Mouse (Mus musculus) limb, embryonic 11.5 days (tissue): ENCODE measurements at regions not wholly inside any gene's neighbourhood (a gene's known extent, or its start where the extent isn't known, plus 50 kb on each side); places are given as distances from the start of the nearest gene placed in this dataset.

Source experiments
- ATAC-seq: fragments of 200-750 bp; cut with Nextera tagmentation; 2 replicates; pipeline ENCODE4 v1.8.0; 2017; ENCODE audit warnings: low read depth; ENCODE audit not compliant: insufficient number of reproducible peaks, low FRiP score, low TSS enrichment
- DNase-seq: peaks from one replicate; pipeline ENCODE4 v3.0.0-alpha.2; 2015; ENCODE audit warnings: low spot score
- H3K27ac ChIP-seq: fragments of 300-500 bp; sonication (generic); replicated peaks from 2 replicates; pipeline ENCODE4 v1.5.1; 2014; ENCODE audit warnings: low read depth, mild to moderate bottlenecking, low read length
- H3K27me3 ChIP-seq: fragments of 300-500 bp; sonication (generic); 2 replicates; pipeline ENCODE4 v1.6.1; 2014; ENCODE audit warnings: mild to moderate bottlenecking, low read length, mixed read lengths; ENCODE audit not compliant: control insufficient read depth, insufficient read depth
- H3K36me3 ChIP-seq: fragments of 300-500 bp; sonication (generic); 2 replicates; pipeline ENCODE4 v1.6.1; 2014; ENCODE audit warnings: mild to moderate bottlenecking, low read length, moderate library complexity, mixed read lengths; ENCODE audit not compliant: control insufficient read depth, insufficient read depth
- H3K4me1 ChIP-seq: fragments of 300-500 bp; sonication (generic); 2 replicates; pipeline ENCODE4 v1.6.1; 2014; ENCODE audit warnings: low read length, mixed read lengths; ENCODE audit not compliant: control insufficient read depth, insufficient read depth
- H3K4me2 ChIP-seq: fragments of 300-500 bp; sonication (generic); 2 replicates; pipeline ENCODE4 v1.6.1; 2014; ENCODE audit warnings: low read depth, mild to moderate bottlenecking, moderate library complexity; ENCODE audit not compliant: severe bottlenecking
- H3K4me3 ChIP-seq: fragments of 300-500 bp; sonication (generic); 2 replicates; pipeline ENCODE4 v1.5.1; 2014; ENCODE audit warnings: low read depth, low read length
- H3K9ac ChIP-seq: fragments of 300-500 bp; sonication (generic); 2 replicates; pipeline ENCODE4 v1.6.1; 2014; ENCODE audit warnings: mild to moderate bottlenecking, low read length
- H3K9me3 ChIP-seq: fragments of 300-500 bp; sonication (generic); 2 replicates; pipeline ENCODE4 v1.6.1; 2016; ENCODE audit warnings: low read length; ENCODE audit not compliant: control insufficient read depth
- whole genome bisulfite sequencing: fragments of 180-500 bp; shearing (Covaris S2); extraction: QIAGEN DNeasy Blood & Tissue Kit; methylation state at CpG from one replicate; pipeline ENCODE4 v1.1.7; 2014; 5-methylcytosine and 5-hydroxymethylcytosine counted together

- DNase-seq (no peak), ATAC-seq (no peak)
- WGBS = 93% methylated on average over 2 of the region's 2 CpGs
- Histone ChIP-seq H3K4me3 (no peak overlapping the region), H3K36me3 (no peaks in the 10 kb centered on the region), H3K4me1 (no peaks in the 10 kb centered on the region; the same call in 1 of the 2 replicates), H3K4me2 (no peak overlapping the region), H3K9ac (no peak overlapping the region), H3K27ac (no peak overlapping the region), H3K9me3 (no peaks in the 10 kb centered on the region), H3K27me3 (no peaks in the 10 kb centered on the region)
Observed at GRCm38 (mm10) chr8:64491561-64491960, 201.3 kb downstream of the Cpe start.

GRCm38 (mm10) chr8:64488057-64488456 lies 204.8 kb downstream of the Cpe start:
- WGBS = 89% methylated on average over 3 of the region's 3 CpGs
- Histone ChIP-seq H3K9ac (no peak overlapping the region), H3K9me3 (no peaks in the 10 kb centered on the region), H3K4me2 (no peak overlapping the region), H3K4me3 (no peak overlapping the region), H3K27me3 (no peaks in the 10 kb centered on the region), H3K27ac (no peak overlapping the region), H3K36me3 (no peaks in the 10 kb centered on the region), H3K4me1 (no peaks in the 10 kb centered on the region)
- DNase-seq (no peak), ATAC-seq (no peak)

GRCm38 (mm10) chr8:64473276-64473675 lies 219.6 kb downstream of the Cpe start:
- Histone ChIP-seq H3K4me3 (no peak overlapping the region), H3K9ac (no peak overlapping the region)
- no peak for ATAC-seq

GRCm38 (mm10) chr8:64472801-64473270 lies 220.0 kb downstream of the Cpe start:
- Histone ChIP-seq H3K9me3 (no peaks in the 10 kb centered on the region), H3K9ac (no peak overlapping the region), H3K4me3 (no peak overlapping the region), H3K27ac (no peak overlapping the region), H3K4me2 (no peak overlapping the region), H3K4me1 (no peaks in the 10 kb centered on the region), H3K27me3 (no peaks in the 10 kb centered on the region), H3K36me3 (no peaks in the 10 kb centered on the region)
- DNase-seq (no peak), ATAC-seq (no peak)
- WGBS = 86% methylated on average over 1 of the region's 1 CpGs

More at GRCm38 (mm10) chr8:64473276-64473675, 219.6 kb downstream of the Cpe start:
- no peak overlapping the region for H3K27ac ChIP-seq
- no peak for DNase-seq
- no peaks in the 10 kb centered on the region for H3K36me3 ChIP-seq
- no peaks in the 10 kb centered on the region for H3K27me3 ChIP-seq
- no peaks in the 10 kb centered on the region for H3K4me1 ChIP-seq
- no peak overlapping the region for H3K4me2 ChIP-seq
- H3K9me3 ChIP-seq = no peaks in the 10 kb centered on the region

GRCm38 (mm10) chr8:64461136-64461535 lies 231.7 kb downstream of the Cpe start:
- H3K9ac ChIP-seq = no peak overlapping the region
- no peaks in the 10 kb centered on the region for H3K9me3 ChIP-seq
- no peaks in the 10 kb centered on the region for H3K27me3 ChIP-seq
- H3K36me3 ChIP-seq = no peaks in the 10 kb centered on the region
- no peak overlapping the region for H3K4me2 ChIP-seq
- DNase-seq (no peak), ATAC-seq (no peak)
- H3K4me3 ChIP-seq = no peak overlapping the region
- no peak overlapping the region for H3K27ac ChIP-seq
- WGBS = 86% methylated on average over 4 of the region's 4 CpGs
- H3K4me1 ChIP-seq = no peaks in the 10 kb centered on the region

- no peaks in the 10 kb centered on the region for H3K36me3 ChIP-seq
- H3K4me3 ChIP-seq = no peak overlapping the region
- ATAC-seq (no peak), DNase-seq (no peak)
- H3K9me3 ChIP-seq = no peaks in the 10 kb centered on the region
- WGBS = 80% methylated on average over 5 of the region's 5 CpGs
- H3K27ac ChIP-seq = no peak overlapping the region
- H3K4me2 ChIP-seq = no peak overlapping the region
- H3K9ac ChIP-seq = no peak overlapping the region
- no peaks in the 10 kb centered on the region for H3K4me1 ChIP-seq
- H3K27me3 ChIP-seq = no peaks in the 10 kb centered on the region
Observed at GRCm38 (mm10) chr8:64456970-64457369, 235.9 kb downstream of the Cpe start.

GRCm38 (mm10) chr8:64454736-64455135 lies 238.1 kb downstream of the Cpe start:
- Histone ChIP-seq H3K9me3 (no peaks in the 10 kb centered on the region), H3K27ac (no peak overlapping the region), H3K4me2 (no peak overlapping the region), H3K27me3 (no peaks in the 10 kb centered on the region), H3K9ac (no peak overlapping the region), H3K4me1 (no peaks in the 10 kb centered on the region), H3K4me3 (no peak overlapping the region), H3K36me3 (no peaks in the 10 kb centered on the region)
- ATAC-seq (no peak), DNase-seq (no peak)
- 83% methylated on average over 4 of the region's 4 CpGs for WGBS

GRCm38 (mm10) chr8:64445366-64445765 lies 239.3 kb upstream of the Tll1 start:
- Histone ChIP-seq H3K4me2 (no peak overlapping the region), H3K27me3 (no peaks in the 10 kb centered on the region), H3K27ac (no peak overlapping the region), H3K9ac (no peak overlapping the region), H3K36me3 (no peaks in the 10 kb centered on the region), H3K9me3 (no peaks in the 10 kb centered on the region), H3K4me3 (no peak overlapping the region), H3K4me1 (no peaks in the 10 kb centered on the region)
- 87% methylated on average over 3 of the region's 3 CpGs for WGBS
- ATAC-seq (no peak), DNase-seq (no peak)

GRCm38 (mm10) chr8:64444429-64444828 lies 238.4 kb upstream of the Tll1 start:
- no peak overlapping the region for H3K27ac ChIP-seq

More at GRCm38 (mm10) chr8:64444429-64444828, 238.4 kb upstream of the Tll1 start:
- Histone ChIP-seq H3K4me2 (no peak overlapping the region), H3K4me3 (no peak overlapping the region), H3K9me3 (no peaks in the 10 kb centered on the region), H3K27me3 (no peaks in the 10 kb centered on the region), H3K36me3 (no peaks in the 10 kb centered on the region), H3K4me1 (no peaks in the 10 kb centered on the region), H3K9ac (no peak overlapping the region)
- WGBS = 83% methylated on average over 5 of the region's 5 CpGs
- ATAC-seq (no peak), DNase-seq (no peak)
